Mouse (Mus musculus) olfactory bulb, adult 2 months (tissue): Measurements from ENCODE around the gene Tshz2.

Experiments used
- CTCF ChIP-seq: fragments of 200-500 bp; IDR thresholded peaks from 2 replicates; pipeline ENCODE4 v1.5.1; 2012; ENCODE audit warnings: low read depth, mild to moderate bottlenecking, low read length, moderate library complexity; ENCODE audit not compliant: insufficient read depth
- POLR2A ChIP-seq: fragments of 200-500 bp; IDR thresholded peaks from 2 replicates; pipeline ENCODE4 v1.6.1; 2012; ENCODE audit warnings: mild to moderate bottlenecking, low read depth, low read length, moderate library complexity; ENCODE audit not compliant: insufficient read depth

GRCm38 (mm10) chr2:170027837-170028236 lies 395.0 kb downstream of the Tshz2 start:
- TF ChIP-seq POLR2A (no peak), CTCF (no peak)
